Mouse (Mus musculus): Measurements from ENCODE around the gene Zfp592. TPM values are rescaled to one million over a fixed set of nuclear protein-coding genes. Genes with fewer than 3 reads are reported as not detected.

The Zfp592 gene
- 6.3 and 8.2 TPM in 2 replicates for total RNA-seq (2012; rRNA removed)

DNA sequence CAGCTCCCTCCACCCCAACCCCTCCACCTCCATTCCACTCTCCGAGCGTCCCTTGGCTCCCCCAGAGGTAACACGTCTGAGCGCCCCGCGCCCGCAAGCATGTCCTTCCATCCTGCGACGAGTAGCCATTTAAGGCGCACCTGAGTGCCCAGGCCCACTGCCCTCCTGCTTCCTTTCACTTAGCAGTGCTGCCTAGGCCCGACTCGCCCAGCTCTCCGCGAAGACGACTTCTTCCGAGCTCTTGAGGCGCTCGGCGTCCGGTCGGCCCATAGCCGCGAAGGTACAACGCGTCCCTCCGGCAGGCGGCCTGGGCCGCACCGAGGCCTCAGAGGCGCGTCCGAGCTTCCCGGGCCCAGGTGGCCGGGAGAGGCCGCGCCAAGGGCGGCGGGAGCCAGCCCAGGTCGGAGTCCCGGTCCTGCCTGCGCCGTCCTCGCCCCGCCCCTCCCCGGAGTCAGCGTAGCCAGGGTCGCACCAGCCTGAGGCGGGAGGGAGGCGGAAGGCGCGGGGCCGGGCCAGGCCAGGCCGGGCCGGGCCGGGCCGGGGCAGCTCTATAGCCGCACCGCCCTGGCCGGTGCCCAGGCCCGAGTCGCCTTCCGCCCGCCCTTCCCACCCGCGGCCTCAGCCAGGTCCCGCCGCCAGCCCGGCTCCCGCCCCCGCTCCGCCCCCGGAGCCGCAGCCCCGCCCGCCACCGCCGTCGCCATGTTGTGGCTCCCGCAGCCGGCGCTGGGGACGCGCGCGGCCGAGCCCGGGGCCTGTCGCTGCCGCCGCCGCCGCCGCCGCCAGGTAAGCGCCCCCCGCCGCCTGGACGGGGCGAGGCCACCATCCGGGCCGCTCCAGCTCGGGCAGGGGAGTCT lies at the start of gene Zfp592:
Gene Zfp592 (plus strand): TSS at position 702 of the 854 bp plus-strand sequence.
- peak within 1 kb of the TSS; percentile 51 for H3K27ac ChIP-seq (ENCODE audit: insufficient read depth, low read depth, low read length, poor library complexity, severe bottlenecking)
- in situ Hi-C loops (cut with MboI; ENCODE audit: low sequenced_read_pairs in 2 of 2, unreplicated experiment in 2 of 2), result no loop called here
- peak; percentile 34 for DNase-seq (ENCODE audit: low read depth, low spot score)
- peak within 1 kb of the TSS; percentile 94 for H3K9ac ChIP-seq (ENCODE audit: insufficient read depth, low read depth, low read length, poor library complexity, severe bottlenecking)
- H3K36me3 ChIP-seq (ENCODE audit: control insufficient read depth, insufficient read depth, low read length, poor library complexity, severe bottlenecking), result no peaks in the 10 kb centered on the region
- H3K9me3 ChIP-seq (ENCODE audit: control insufficient read depth, insufficient read depth, low read depth, low read length), result no peaks in the 10 kb centered on the region
- H3K4me3 ChIP-seq (ENCODE audit: insufficient read depth in 1 of 2, low read depth in 1 of 2, low read length in 2 of 2, poor library complexity in 1 of 2, severe bottlenecking in 1 of 2), result peak within 1 kb of the TSS; percentile 99 to 100
- H3K4me1 ChIP-seq (ENCODE audit: control insufficient read depth in 2 of 2, insufficient read depth in 2 of 2, low read length in 2 of 2, poor library complexity in 1 of 2), result peaks cover 0 to 3% of the 10 kb centered on the region in 2 experiments; a peak in 2 of 4 replicates
- TF ChIP-seq ZC3H11A (IDR thresholded peaks at IDR 0.05; ENCODE audit: borderline replicate concordance, low read depth, low read length) (no peak), HCFC1 (IDR thresholded peaks at IDR 0.05; ENCODE audit: borderline replicate concordance, insufficient read depth, low read length) (0 out of 2 replicates have a peak, but pooled peaks have one; percentile 23)

DNA sequence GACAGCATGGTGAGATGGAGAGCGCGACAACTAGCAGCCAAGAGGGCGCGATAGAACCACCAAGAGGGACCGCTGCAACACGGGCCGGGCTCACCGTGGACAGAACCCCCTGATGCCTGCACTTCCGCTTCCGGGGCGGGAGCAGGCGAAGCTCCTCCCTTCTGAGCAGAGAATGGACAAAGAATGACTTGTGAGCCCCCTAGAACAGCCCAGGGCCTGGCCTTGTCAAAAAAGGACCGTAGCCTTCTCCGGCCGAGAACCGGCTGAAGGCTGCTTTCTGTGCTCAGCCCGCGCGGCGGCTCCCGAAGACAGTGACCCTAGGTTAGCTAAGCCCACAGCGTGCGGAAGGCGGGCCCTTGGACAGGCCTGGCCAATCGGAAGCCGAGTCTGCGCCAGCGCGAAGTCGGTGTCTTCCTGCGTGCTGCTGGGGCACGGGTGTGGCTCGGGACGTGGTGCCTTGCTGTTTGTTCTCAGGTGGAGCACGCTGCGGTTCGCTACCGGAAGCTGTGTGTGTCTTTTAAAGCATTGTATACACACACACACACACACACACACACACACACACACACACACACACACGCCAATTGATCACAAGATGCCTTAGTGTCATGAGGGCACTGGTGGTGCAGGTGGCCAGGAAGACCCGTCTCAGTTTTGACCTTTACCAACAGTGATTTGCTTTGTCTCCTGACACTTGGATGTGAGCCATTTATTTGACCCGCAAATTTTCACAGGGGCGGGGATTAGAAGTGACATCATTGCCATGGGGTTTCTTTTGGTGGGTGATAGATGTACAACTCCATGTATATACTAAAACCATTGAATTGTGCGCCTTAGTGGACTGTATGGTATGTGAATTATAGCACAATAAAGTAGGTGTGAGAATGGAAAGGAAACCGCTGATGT lies 45.8 kb upstream of the Zfp592 start, which contains the start of gene Sec11a:
Gene Sec11a (minus strand): TSS at position 336 of the 906 bp plus-strand sequence.
- Histone ChIP-seq H3K9ac (ENCODE audit: insufficient read depth, low read depth, low read length, poor library complexity, severe bottlenecking) (peak within 1 kb of the TSS; percentile 88), H3K4me3 (ENCODE audit: insufficient read depth in 1 of 2, low read depth in 1 of 2, low read length in 2 of 2, poor library complexity in 1 of 2, severe bottlenecking in 1 of 2) (peak within 1 kb of the TSS; percentile 87 to 93), H3K9me3 (ENCODE audit: control insufficient read depth, insufficient read depth, low read depth, low read length) (no peaks in the 10 kb centered on the region), H3K36me3 (ENCODE audit: control insufficient read depth, insufficient read depth, low read length, poor library complexity, severe bottlenecking) (peaks cover 2% of the 10 kb centered on the region; the same call in 1 of the 2 replicates), H3K27ac (ENCODE audit: insufficient read depth, low read depth, low read length, poor library complexity, severe bottlenecking) (peak within 1 kb of the TSS; percentile 91), H3K4me1 (ENCODE audit: control insufficient read depth in 2 of 2, insufficient read depth in 2 of 2, low read length in 2 of 2, poor library complexity in 1 of 2) (0 out of 4 replicates have a peak, but pooled peaks cover 0 to 2% of the 10 kb centered on the region in 2 experiments)
- in situ Hi-C loops (cut with MboI; ENCODE audit: low sequenced_read_pairs in 2 of 2, unreplicated experiment in 2 of 2), result no loop called here
- TF ChIP-seq ZC3H11A (IDR thresholded peaks at IDR 0.05; ENCODE audit: borderline replicate concordance, low read depth, low read length) (no peak), MAFK (IDR thresholded peaks at IDR 0.05; ENCODE audit: insufficient read depth, low read depth, low read length) (no peak), HCFC1 (IDR thresholded peaks at IDR 0.05; ENCODE audit: borderline replicate concordance, insufficient read depth, low read length) (no peak), CHD2 (IDR thresholded peaks at IDR 0.05; ENCODE audit: low read depth, low read length) (no peak), ZNF384 (IDR thresholded peaks at IDR 0.05; ENCODE audit: low read depth, low read length) (no peak)
- DNase-seq (ENCODE audit: low read depth, low spot score), result peak; percentile 82

DNA sequence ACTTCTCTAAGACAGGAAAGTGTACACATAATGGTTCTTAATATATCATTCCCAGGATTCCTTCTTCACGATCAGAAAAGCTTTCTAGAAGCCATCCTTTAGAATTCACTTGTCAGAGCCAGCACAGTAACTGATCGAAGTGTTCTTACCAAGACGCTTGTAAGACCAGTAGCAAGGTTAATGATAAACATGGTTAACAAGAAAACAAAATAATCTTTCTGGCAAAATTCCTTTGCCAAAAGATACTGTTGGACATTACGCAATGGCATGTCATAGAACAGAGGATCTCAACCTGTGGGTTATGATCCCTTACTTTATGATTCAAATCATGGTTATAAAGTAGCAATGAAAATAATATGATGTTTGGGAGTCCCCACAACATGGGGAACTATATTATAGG lies 42.0 kb upstream of the Zfp592 start:
- DNase-seq (ENCODE audit: low read depth, low spot score), result no peak

DNA sequence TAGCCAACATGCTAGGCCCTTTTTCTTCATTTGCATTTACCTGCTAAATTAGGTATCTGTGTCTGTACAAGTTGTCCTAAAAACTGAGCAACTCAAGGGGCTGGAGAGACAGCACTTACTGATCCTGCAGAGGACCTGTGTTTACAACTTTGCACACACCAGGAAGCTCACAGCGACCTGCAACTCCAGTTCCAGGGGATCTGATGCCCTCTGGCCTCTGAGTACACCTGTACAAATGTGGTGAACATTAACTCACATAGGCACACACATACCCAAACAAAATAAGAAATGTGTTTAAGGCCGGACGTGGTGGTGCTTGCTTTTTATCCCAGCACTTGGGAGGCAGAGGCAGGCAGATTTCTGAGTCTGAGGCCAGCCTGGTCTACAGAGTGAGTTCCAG lies 41.3 kb upstream of the Zfp592 start:
- Histone ChIP-seq H3K4me1 (ENCODE audit: control insufficient read depth in 2 of 2, insufficient read depth in 2 of 2, low read length in 2 of 2, poor library complexity in 1 of 2) (0 out of 4 replicates have a peak, but pooled peaks cover 0 to 2% of the 10 kb centered on the region in 2 experiments), H3K9me3 (ENCODE audit: control insufficient read depth, insufficient read depth, low read depth, low read length) (no peaks in the 10 kb centered on the region), H3K36me3 (ENCODE audit: control insufficient read depth, insufficient read depth, low read length, poor library complexity, severe bottlenecking) (no peaks in the 10 kb centered on the region), H3K4me3 (ENCODE audit: insufficient read depth in 1 of 2, low read depth in 1 of 2, low read length in 2 of 2, poor library complexity in 1 of 2, severe bottlenecking in 1 of 2) (no peak overlapping the region), H3K9ac (ENCODE audit: insufficient read depth, low read depth, low read length, poor library complexity, severe bottlenecking) (no peak overlapping the region), H3K27ac (ENCODE audit: insufficient read depth, low read depth, low read length, poor library complexity, severe bottlenecking) (no peak overlapping the region)
- DNase-seq (ENCODE audit: low read depth, low spot score), result no peak
- in situ Hi-C loops (cut with MboI; ENCODE audit: low sequenced_read_pairs in 2 of 2, unreplicated experiment in 2 of 2), result no loop called here
- TF ChIP-seq MAFK (IDR thresholded peaks at IDR 0.05; ENCODE audit: insufficient read depth, low read depth, low read length) (no peak), HCFC1 (IDR thresholded peaks at IDR 0.05; ENCODE audit: borderline replicate concordance, insufficient read depth, low read length) (no peak), CHD2 (IDR thresholded peaks at IDR 0.05; ENCODE audit: low read depth, low read length) (no peak), ZNF384 (IDR thresholded peaks at IDR 0.05; ENCODE audit: low read depth, low read length) (no peak), ZC3H11A (IDR thresholded peaks at IDR 0.05; ENCODE audit: borderline replicate concordance, low read depth, low read length) (no peak)

More for the DNA sequence above, 42.0 kb upstream of the Zfp592 start:
- TF ChIP-seq HCFC1 (IDR thresholded peaks at IDR 0.05; ENCODE audit: borderline replicate concordance, insufficient read depth, low read length) (no peak), ZNF384 (IDR thresholded peaks at IDR 0.05; ENCODE audit: low read depth, low read length) (no peak), CHD2 (IDR thresholded peaks at IDR 0.05; ENCODE audit: low read depth, low read length) (no peak), ZC3H11A (IDR thresholded peaks at IDR 0.05; ENCODE audit: borderline replicate concordance, low read depth, low read length) (no peak), MAFK (IDR thresholded peaks at IDR 0.05; ENCODE audit: insufficient read depth, low read depth, low read length) (no peak)
- in situ Hi-C loops (cut with MboI; ENCODE audit: low sequenced_read_pairs in 2 of 2, unreplicated experiment in 2 of 2), result no loop called here
- Histone ChIP-seq H3K9ac (ENCODE audit: insufficient read depth, low read depth, low read length, poor library complexity, severe bottlenecking) (no peak overlapping the region), H3K4me3 (ENCODE audit: insufficient read depth in 1 of 2, low read depth in 1 of 2, low read length in 2 of 2, poor library complexity in 1 of 2, severe bottlenecking in 1 of 2) (no peak overlapping the region), H3K4me1 (ENCODE audit: control insufficient read depth in 2 of 2, insufficient read depth in 2 of 2, low read length in 2 of 2, poor library complexity in 1 of 2) (0 out of 4 replicates have a peak, but pooled peaks cover 0 to 2% of the 10 kb centered on the region in 2 experiments), H3K27ac (ENCODE audit: insufficient read depth, low read depth, low read length, poor library complexity, severe bottlenecking) (no peak overlapping the region), H3K9me3 (ENCODE audit: control insufficient read depth, insufficient read depth, low read depth, low read length) (no peaks in the 10 kb centered on the region), H3K36me3 (ENCODE audit: control insufficient read depth, insufficient read depth, low read length, poor library complexity, severe bottlenecking) (no peaks in the 10 kb centered on the region)

Measured in ES-E14 (cell line).